Mouse (Mus musculus) liver, adult 2 months (tissue): Measurements from ENCODE around the gene Rfesd. TPM values are rescaled to one million over a fixed set of nuclear protein-coding genes. Genes with fewer than 3 reads are reported as not detected.

Experiments
- DNase-seq: peaks from one replicate; pipeline ENCODE4 v3.0.0-alpha.2; 2011; ENCODE audit warnings: low read depth, low spot score; ENCODE audit errors: extremely low read depth
- H3K27ac ChIP-seq: fragments of 200-500 bp; replicated peaks from 2 replicates; pipeline ENCODE4 v1.5.1; 2012; ENCODE audit warnings: low read depth, mild to moderate bottlenecking, control low read depth, inconsistent platforms, low read length; ENCODE audit not compliant: insufficient read depth
- H3K27me3 ChIP-seq: fragments of 200-500 bp; 2 replicates; pipeline ENCODE4 v1.6.1; 2012; ENCODE audit warnings: mild to moderate bottlenecking, moderate library complexity, low read length, inconsistent platforms; ENCODE audit not compliant: control insufficient read depth, insufficient read depth
- H3K36me3 ChIP-seq: fragments of 200-500 bp; 2 replicates; pipeline ENCODE4 v1.6.1; 2012; ENCODE audit warnings: low read length, inconsistent platforms; ENCODE audit not compliant: control insufficient read depth, insufficient read depth
- H3K4me1 ChIP-seq: fragments of 200-500 bp; 2 replicates; pipeline ENCODE4 v1.6.1; 2011; ENCODE audit warnings: low read length; ENCODE audit not compliant: control insufficient read depth, insufficient read depth
- H3K4me3 ChIP-seq: fragments of 200-500 bp; 2 replicates; pipeline ENCODE4 v1.5.1; 2011; ENCODE audit warnings: low read depth, mild to moderate bottlenecking, control low read depth, low read length, moderate library complexity; ENCODE audit not compliant: insufficient read depth
- H3K79me2 ChIP-seq: fragments of 200-500 bp; 2 replicates; pipeline ENCODE4 v1.6.1; 2012; ENCODE audit warnings: inconsistent platforms, mild to moderate bottlenecking, low read length, moderate library complexity; ENCODE audit not compliant: control insufficient read depth, insufficient read depth
- H3K9ac ChIP-seq: fragments of 200-500 bp; 2 replicates; pipeline ENCODE4 v1.6.1; 2012; ENCODE audit warnings: low read depth, mild to moderate bottlenecking, control low read depth, inconsistent platforms, low read length
- CTCF ChIP-seq: fragments of 200-500 bp; IDR thresholded peaks from 2 replicates; pipeline ENCODE4 v1.5.1; 2011; ENCODE audit warnings: low read depth, low read length, control low read depth
- POLR2A ChIP-seq: fragments of 200-500 bp; IDR thresholded peaks from 2 replicates; pipeline ENCODE4 v1.6.1; 2011; ENCODE audit warnings: low read length, control low read depth; ENCODE audit not compliant: insufficient read depth; ENCODE audit errors: extremely low read depth
- WGBS: fragments of 180-500 bp; shearing (Covaris S2); methylation state at CpG from one replicate; pipeline ENCODE4 v1.1.7; 2018; 5-methylcytosine and 5-hydroxymethylcytosine counted together
- polyA plus RNA-seq: library from polyadenylated mRNA; depleted of rRNA; stranded (reverse); fragments of >200 nt; gene quantifications from 2 replicates; pipeline ENCODE4 v1.2.3, GENCODE M21; 2012
- total RNA-seq: library from RNA; depleted of rRNA; stranded (reverse); fragments of >200 nt; gene quantifications from 2 replicates; pipeline ENCODE4 v1.2.3, GENCODE M21; 2014

The Rfesd gene
- total and polyA plus RNA-seq, 2 experiments = 4.1 to 15.1 TPM

GRCm38 (mm10) chr13:76044971-76045370 lies 26.5 kb upstream of the Rfesd start:
- Histone ChIP-seq H3K4me1 (no peaks in the 10 kb centered on the region), H3K9ac (no peak overlapping the region), H3K36me3 (no peaks in the 10 kb centered on the region), H3K79me2 (no peaks in the 10 kb centered on the region), H3K27ac (no peak overlapping the region), H3K27me3 (no peaks in the 10 kb centered on the region), H3K4me3 (no peak overlapping the region)
- no peak for DNase-seq
- TF ChIP-seq CTCF (no peak), POLR2A (no peak)

GRCm38 (mm10) chr13:76042455-76042854 lies 23.9 kb upstream of the Rfesd start:
- Histone ChIP-seq H3K27me3 (no peaks in the 10 kb centered on the region), H3K36me3 (no peaks in the 10 kb centered on the region), H3K9ac (no peak overlapping the region), H3K4me3 (no peak overlapping the region), H3K79me2 (no peaks in the 10 kb centered on the region), H3K4me1 (no peaks in the 10 kb centered on the region), H3K27ac (no peak overlapping the region)
- TF ChIP-seq CTCF = no peak
- no peak for TF ChIP-seq POLR2A
- no peak for DNase-seq
- WGBS = 44% methylated on average over 1 of the region's 1 CpGs

GRCm38 (mm10) chr13:76024588-76024987 lies 6.1 kb upstream of the Rfesd start:
- Histone ChIP-seq H3K9ac (no peak overlapping the region), H3K27ac (no peak overlapping the region), H3K36me3 (no peaks in the 10 kb centered on the region), H3K4me1 (no peaks in the 10 kb centered on the region), H3K4me3 (no peak overlapping the region), H3K79me2 (no peaks in the 10 kb centered on the region), H3K27me3 (no peaks in the 10 kb centered on the region)
- TF ChIP-seq CTCF (no peak), POLR2A (no peak)
- WGBS = 61% methylated on average over 3 of the region's 3 CpGs
- DNase-seq = no peak

GRCm38 (mm10) chr13:76021782-76022181 lies 3.3 kb upstream of the Rfesd start:
- Histone ChIP-seq H3K4me1 (no peaks in the 10 kb centered on the region; the same call in 1 of the 2 replicates), H3K4me3 (no peak overlapping the region), H3K27ac (no peak overlapping the region), H3K27me3 (no peaks in the 10 kb centered on the region), H3K9ac (no peak overlapping the region), H3K79me2 (peaks cover under 1% of the 10 kb centered on the region; the same call in 1 of the 2 replicates), H3K36me3 (no peaks in the 10 kb centered on the region)
- no peak for TF ChIP-seq POLR2A
- no peak for TF ChIP-seq CTCF
- 98% methylated on average over 2 of the region's 2 CpGs for WGBS
- no peak for DNase-seq

- H3K27ac ChIP-seq = peak overlapping the region; percentile 39; the same call in 1 of the 2 replicates
- no peak for TF ChIP-seq CTCF
- TF ChIP-seq POLR2A = no peak
- peaks cover 3% of the 10 kb centered on the region; the same call in 1 of the 2 replicates for H3K79me2 ChIP-seq
- WGBS = 37% methylated on average over 5 of the region's 5 CpGs
- no peak for DNase-seq
- no peaks in the 10 kb centered on the region for H3K27me3 ChIP-seq
- no peak overlapping the region for H3K9ac ChIP-seq
- H3K4me1 ChIP-seq = no peaks in the 10 kb centered on the region; the same call in 1 of the 2 replicates
- peak overlapping the region; percentile 60 for H3K4me3 ChIP-seq
- no peaks in the 10 kb centered on the region for H3K36me3 ChIP-seq
Measured at GRCm38 (mm10) chr13:76018844-76019400, 403 bp upstream of the Rfesd start.

- Histone ChIP-seq H3K27ac (no peak overlapping the region), H3K79me2 (peaks cover 3% of the 10 kb centered on the region; the same call in 1 of the 2 replicates), H3K4me3 (peak overlapping the region; percentile 60; the same call in 1 of the 2 replicates), H3K27me3 (no peaks in the 10 kb centered on the region), H3K4me1 (no peaks in the 10 kb centered on the region; the same call in 1 of the 2 replicates), H3K9ac (no peak overlapping the region), H3K36me3 (no peaks in the 10 kb centered on the region)
- 48% methylated on average over 4 of the region's 4 CpGs for WGBS
- DNase-seq = peak; percentile 37
- TF ChIP-seq CTCF (no peak), POLR2A (no peak)
Measured at GRCm38 (mm10) chr13:76017465-76017864, 1.1 kb downstream of the Rfesd start.
